Mouse (Mus musculus): Measurements from ENCODE around the gene Timeless. TPM values are rescaled to one million over a fixed set of nuclear protein-coding genes. Genes with fewer than 3 reads are reported as not detected.
"Not testable (repeated sequence)": the region's sequence is repeated elsewhere in the genome, so short reads cannot be mapped to it uniquely, and the experiment has no call there.

The Timeless gene
- polyA plus RNA-seq, 1 experiment from 2014 or later = 17.8 TPM

DNA sequence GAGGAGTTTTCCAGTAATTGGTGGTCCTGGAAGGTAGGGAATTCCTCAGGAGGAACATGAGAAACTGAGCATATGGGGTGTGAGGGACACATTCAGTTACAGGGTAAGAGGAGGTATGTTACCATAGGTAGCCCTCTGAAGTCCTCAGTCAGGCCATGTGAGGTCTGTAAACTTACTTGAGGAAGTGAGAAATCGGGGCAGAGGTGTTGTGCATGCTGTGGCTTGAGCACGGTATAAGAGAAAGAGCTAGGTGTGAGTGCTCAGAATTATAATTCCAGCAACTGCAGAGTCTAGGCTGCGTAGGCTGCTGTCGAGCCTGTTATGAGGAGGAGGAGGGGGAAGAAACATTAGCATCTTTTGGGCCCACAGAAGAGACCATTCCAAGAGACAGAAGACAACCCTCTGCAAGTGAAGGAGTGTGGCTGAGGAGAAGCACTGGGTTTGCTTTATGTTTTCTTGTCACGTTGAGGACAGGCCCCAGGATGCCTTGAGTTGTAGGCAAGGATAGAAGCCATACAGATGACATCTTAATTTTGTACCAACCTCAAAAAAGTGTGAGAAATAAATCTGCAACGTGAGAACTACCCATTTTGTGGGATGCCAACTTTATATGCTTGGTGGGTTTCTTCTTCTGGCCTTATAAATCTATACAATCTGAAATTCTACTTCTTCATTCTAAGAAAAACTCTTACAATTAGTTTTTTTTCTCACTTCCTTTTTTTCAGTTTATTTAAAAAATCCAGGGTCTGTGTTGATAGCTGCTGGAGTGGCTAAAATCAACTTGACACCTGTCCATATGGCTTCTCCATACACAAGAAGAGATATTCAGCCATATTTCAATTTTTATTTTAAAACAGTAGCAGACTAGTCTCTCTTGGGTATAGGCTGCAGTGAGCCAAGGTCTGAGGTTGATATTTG lies 31.8 kb downstream of the Timeless start:
- Histone ChIP-seq H3K36me3 (replicated peaks) (no peaks in the 10 kb centered on the region), H3K9ac (no peak overlapping the region), H3K4me3 (no peak overlapping the region), H3K4me2 (no peak overlapping the region), H3K4me1 (no peaks in the 10 kb centered on the region), H3K27ac (no peak overlapping the region), H3K9me3 (no peaks in the 10 kb centered on the region), H3K27me3 (replicated peaks) (no peaks in the 10 kb centered on the region)
- 82% methylated on average over 6 of the region's 6 CpGs for WGBS
- ATAC-seq (replicated peaks) = no peak

DNA sequence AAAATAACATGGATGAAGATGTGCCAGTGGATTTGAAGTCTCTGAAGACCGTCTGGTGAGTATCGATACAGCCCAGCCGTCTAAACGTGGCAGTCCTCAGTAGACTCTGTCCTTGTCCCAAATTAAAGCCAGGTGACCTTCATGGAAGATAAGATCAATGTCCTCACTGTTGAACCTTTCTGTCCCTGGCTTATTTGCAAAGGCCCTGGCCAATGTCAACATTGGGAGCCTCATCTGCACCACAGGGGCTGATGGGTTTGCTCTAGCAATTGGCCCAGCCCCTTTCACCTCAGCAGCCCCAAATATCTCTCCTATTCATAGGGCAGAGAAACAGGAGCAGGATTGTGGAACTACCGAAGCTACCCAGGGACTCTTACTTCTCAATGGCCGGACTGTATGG lies 36.5 kb downstream of the Timeless start, which contains the start of gene Apof:
Gene Apof, plus strand, starts transcription at position 301 of the 400 bp plus-strand sequence.
- Histone ChIP-seq H3K36me3 (replicated peaks) (no peaks in the 10 kb centered on the region), H3K9me3 (no peaks in the 10 kb centered on the region), H3K4me1 (peaks cover 5% of the 10 kb centered on the region), H3K27me3 (replicated peaks) (no peaks in the 10 kb centered on the region), H3K9ac (no peak within 1 kb of the TSS), H3K4me2 (no peak within 1 kb of the TSS), H3K4me3 (no peak within 1 kb of the TSS), H3K27ac (no peak within 1 kb of the TSS)
- WGBS = 89% methylated on average over 6 of the region's 6 CpGs
- ATAC-seq (replicated peaks) = no peak

- no peak overlapping the region for H3K9ac ChIP-seq
- no peak for ATAC-seq (replicated peaks)
- 92% methylated on average over 16 of the region's 16 CpGs for WGBS
- no peaks in the 10 kb centered on the region for H3K9me3 ChIP-seq
- H3K27ac ChIP-seq = no peak overlapping the region
- H3K4me1 ChIP-seq = peaks cover 5% of the 10 kb centered on the region
- peak overlapping the region; percentile 79; the same call in 1 of the 2 replicates for H3K4me2 ChIP-seq
- H3K36me3 ChIP-seq (replicated peaks) = no peaks in the 10 kb centered on the region
- no peaks in the 10 kb centered on the region for H3K27me3 ChIP-seq (replicated peaks)
- H3K4me3 ChIP-seq = 0 out of 2 replicates have a peak overlapping the region, but pooled peaks have one; percentile 85
These were observed 37.5 kb downstream of the Timeless start for GRCm38 (mm10) chr10:128269206-128269910.

DNA sequence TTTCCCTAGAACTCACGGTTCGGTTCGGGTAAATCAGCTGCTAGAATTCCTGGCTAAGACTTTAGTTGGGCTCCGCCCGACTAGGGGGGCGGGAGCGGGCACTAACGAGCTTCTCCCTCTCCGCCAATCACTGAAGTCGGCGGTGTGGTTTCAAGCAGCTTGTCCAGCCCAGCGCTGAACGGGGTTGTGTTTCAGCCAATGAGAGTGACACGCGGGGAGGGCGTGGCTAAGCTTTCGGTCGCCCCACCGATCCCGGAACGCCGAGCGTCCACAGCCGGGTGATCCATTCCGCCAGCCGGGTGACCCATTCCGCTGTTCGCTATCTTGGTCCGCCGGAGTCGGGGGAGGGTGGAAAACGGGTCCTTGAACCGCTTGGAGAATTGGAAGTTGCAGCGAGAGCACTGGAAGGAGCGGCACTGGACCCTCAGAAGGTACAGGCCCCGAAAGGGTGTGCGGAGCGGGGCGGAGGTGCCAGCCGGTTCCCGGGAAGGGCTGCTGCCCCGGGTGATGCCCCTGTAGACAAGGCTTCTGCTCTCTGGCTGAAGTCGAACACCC lies 38.5 kb downstream of the Timeless start, which contains the start of gene Stat2:
Gene Stat2, plus strand, starts transcription at position 273 of the 555 bp plus-strand sequence.
- peak; percentile 99 for ATAC-seq (replicated peaks)
- peaks cover 5% of the 10 kb centered on the region for H3K4me1 ChIP-seq
- peak within 1 kb of the TSS; percentile 85 for H3K4me3 ChIP-seq
- peak within 1 kb of the TSS; percentile 73 for H3K9ac ChIP-seq
- H3K36me3 ChIP-seq (replicated peaks) = no peaks in the 10 kb centered on the region
- under 1% methylated on average over 43 of the region's 43 CpGs for WGBS
- H3K27me3 ChIP-seq (replicated peaks) = no peaks in the 10 kb centered on the region
- peak within 1 kb of the TSS; percentile 85 for H3K27ac ChIP-seq
- H3K9me3 ChIP-seq = no peaks in the 10 kb centered on the region
- peak within 1 kb of the TSS; percentile 79 for H3K4me2 ChIP-seq

DNA sequence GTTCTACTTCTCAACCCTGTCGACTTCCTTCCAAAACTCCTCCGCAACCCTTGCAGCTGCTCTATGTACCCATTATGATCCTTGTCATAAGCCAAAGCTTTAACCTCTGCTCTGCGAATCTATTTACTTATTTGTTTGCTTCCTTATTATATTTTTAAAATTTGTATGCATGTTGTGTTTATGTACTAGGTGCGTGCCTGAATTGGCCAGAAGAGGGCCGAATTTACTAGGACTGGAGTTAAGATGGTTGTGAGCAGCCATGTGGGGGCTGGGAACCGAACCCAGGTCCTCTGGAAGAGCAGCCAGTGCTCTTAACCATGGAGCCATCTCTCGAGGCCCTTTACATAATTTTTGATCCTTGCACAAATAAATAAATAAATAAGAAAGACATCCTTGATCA lies 39.0 kb downstream of the Timeless start:
- WGBS = 44% methylated on average over 7 of the region's 7 CpGs
- Histone ChIP-seq H3K36me3 (replicated peaks) (no peaks in the 10 kb centered on the region), H3K27ac (peak overlapping the region; percentile 85), H3K9ac (peak overlapping the region; percentile 73), H3K27me3 (replicated peaks) (no peaks in the 10 kb centered on the region), H3K4me3 (peak overlapping the region; percentile 85), H3K9me3 (no peaks in the 10 kb centered on the region), H3K4me1 (peaks cover 5% of the 10 kb centered on the region), H3K4me2 (peak overlapping the region; percentile 79)
- no peak for ATAC-seq (replicated peaks)

GRCm38 (mm10) chr10:128271883-128272282 lies 40.0 kb downstream of the Timeless start:
- H3K9me3 ChIP-seq = no peaks in the 10 kb centered on the region
- no peak overlapping the region for H3K9ac ChIP-seq
- H3K4me2 ChIP-seq = no peak overlapping the region
- no peak overlapping the region for H3K4me3 ChIP-seq
- peaks cover 5% of the 10 kb centered on the region for H3K4me1 ChIP-seq
- WGBS = 65% methylated on average over 2 of the region's 2 CpGs
- no peak overlapping the region for H3K27ac ChIP-seq
- no peaks in the 10 kb centered on the region for H3K27me3 ChIP-seq (replicated peaks)
- ATAC-seq (replicated peaks) = no peak
- H3K36me3 ChIP-seq (replicated peaks) = 0 out of 2 replicates have a peak, but pooled peaks cover 3% of the 10 kb centered on the region

DNA sequence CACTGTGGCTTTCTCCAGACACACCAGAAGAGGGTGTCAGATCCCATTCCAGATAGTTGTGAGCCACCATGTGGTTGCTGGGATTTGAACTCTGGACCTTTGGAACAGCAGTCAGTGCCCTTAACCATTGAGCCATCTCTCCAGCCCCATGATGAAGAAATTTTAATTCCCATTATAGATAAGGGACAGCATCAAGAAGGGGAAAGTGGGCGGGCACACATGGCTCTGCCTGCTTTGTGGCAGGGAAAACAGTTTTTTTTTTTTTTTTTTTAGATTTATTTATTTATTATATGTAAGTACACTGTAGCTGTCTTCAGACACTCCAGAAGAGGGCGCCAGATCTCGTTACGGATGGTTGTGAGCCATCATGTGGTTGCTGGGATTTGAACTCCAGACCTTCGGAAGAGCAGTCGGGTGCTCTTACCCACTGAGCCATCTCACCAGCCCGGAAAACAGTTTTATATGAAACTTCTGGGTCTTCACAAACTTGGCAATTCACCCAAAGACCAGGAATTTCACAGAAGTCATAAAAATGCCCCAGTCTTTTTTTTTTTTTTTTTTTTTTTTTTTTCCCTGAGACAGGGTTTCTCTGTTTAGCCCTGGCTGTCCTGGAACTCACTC lies 41.1 kb downstream of the Timeless start:
- H3K4me2 ChIP-seq; H3K27ac ChIP-seq; H3K36me3 ChIP-seq (replicated peaks); H3K4me3 ChIP-seq; ATAC-seq (replicated peaks); H3K9ac ChIP-seq; H3K4me1 ChIP-seq; H3K27me3 ChIP-seq (replicated peaks); H3K9me3 ChIP-seq: not testable (repeated sequence)
- WGBS = 88% methylated on average over 7 of the region's 7 CpGs

- not testable (repeated sequence) for H3K9ac ChIP-seq; H3K27ac ChIP-seq; H3K9me3 ChIP-seq; H3K27me3 ChIP-seq (replicated peaks); H3K4me3 ChIP-seq; ATAC-seq (replicated peaks); H3K4me1 ChIP-seq; H3K4me2 ChIP-seq
- H3K36me3 ChIP-seq (replicated peaks) = peaks cover 16% of the 10 kb centered on the region; the same call in 1 of the 2 replicates
- WGBS = 100% methylated on average over 1 of the region's 1 CpGs
These were observed 43.5 kb downstream of the Timeless start for GRCm38 (mm10) chr10:128275374-128275773.

DNA sequence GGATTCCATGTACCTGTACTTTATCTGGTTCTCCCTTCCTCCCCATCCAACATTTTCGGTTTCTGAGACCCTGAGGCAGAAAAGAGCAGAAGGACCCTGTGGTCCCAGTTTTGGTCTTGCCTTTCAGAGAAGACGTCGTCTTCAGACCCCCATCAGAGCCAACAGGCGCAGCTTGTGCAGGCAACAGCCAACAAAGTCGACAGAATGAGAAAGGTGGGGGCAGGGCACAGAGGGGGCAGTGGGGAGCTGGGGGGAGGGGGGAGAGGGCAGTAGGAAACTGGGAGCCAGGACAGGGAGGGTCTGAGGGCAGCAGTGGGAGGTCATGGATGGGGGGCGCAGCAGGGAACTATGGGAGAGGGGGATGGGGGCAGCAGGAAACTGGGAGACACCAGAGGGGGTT lies 46.3 kb downstream of the Timeless start:
- no peaks in the 10 kb centered on the region for H3K27me3 ChIP-seq (replicated peaks)
- H3K4me2 ChIP-seq = no peak overlapping the region
- H3K9me3 ChIP-seq = no peaks in the 10 kb centered on the region
- no peak overlapping the region for H3K9ac ChIP-seq
- WGBS = 53% methylated on average over 5 of the region's 6 CpGs
- H3K27ac ChIP-seq = no peak overlapping the region
- peaks cover 33% of the 10 kb centered on the region; the same call in 1 of the 2 replicates for H3K36me3 ChIP-seq (replicated peaks)
- H3K4me1 ChIP-seq = no peaks in the 10 kb centered on the region
- ATAC-seq (replicated peaks) = no peak
- no peak overlapping the region for H3K4me3 ChIP-seq

DNA sequence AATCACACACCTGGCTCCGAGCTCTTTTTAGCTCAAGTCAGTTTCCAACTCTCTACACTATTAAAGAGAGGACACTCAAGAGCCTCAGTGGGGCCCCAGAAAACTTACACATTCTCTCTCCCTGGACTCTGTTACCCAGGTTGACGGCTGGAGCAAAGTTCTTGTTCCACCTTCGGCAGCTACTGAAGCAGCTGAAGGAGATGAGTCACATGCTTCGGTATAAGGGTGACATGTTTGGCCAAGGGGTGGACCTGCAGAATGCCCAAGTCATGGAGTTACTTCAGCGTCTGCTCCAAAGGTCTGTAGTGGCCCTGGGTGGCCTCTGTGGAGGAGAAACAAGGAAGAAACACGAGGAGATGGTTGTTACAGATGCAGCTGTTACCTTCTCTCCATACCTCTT lies 49.1 kb downstream of the Timeless start:
- Histone ChIP-seq H3K9ac (no peak overlapping the region), H3K27me3 (replicated peaks) (no peaks in the 10 kb centered on the region), H3K9me3 (no peaks in the 10 kb centered on the region), H3K4me1 (no peaks in the 10 kb centered on the region), H3K4me2 (no peak overlapping the region), H3K27ac (no peak overlapping the region), H3K36me3 (replicated peaks) (peaks cover 40% of the 10 kb centered on the region; the same call in 1 of the 2 replicates), H3K4me3 (no peak overlapping the region)
- 89% methylated on average over 6 of the region's 6 CpGs for WGBS
- no peak for ATAC-seq (replicated peaks)

DNA sequence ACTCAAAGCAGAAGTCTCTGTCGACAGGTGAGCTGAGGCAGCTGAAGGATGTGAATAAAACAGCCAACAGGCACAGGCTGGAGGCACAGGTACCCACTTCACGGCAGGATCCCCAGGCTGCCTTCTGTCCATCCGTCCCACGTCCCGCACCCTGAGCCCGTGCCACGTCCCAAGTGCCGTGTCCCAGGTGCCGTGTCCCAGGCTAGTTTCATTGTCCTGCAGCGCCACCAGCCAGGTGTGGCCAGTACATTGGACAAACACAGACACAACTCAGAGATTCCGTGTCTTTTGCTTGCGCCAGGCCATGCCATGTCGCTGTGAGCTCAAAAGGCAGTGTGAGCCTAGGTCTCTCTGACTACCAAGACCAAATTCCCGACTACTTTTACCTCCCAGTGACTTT lies 49.8 kb downstream of the Timeless start:
- H3K27ac ChIP-seq = no peak overlapping the region
- ATAC-seq (replicated peaks) = no peak
- H3K36me3 ChIP-seq (replicated peaks) = peaks cover 42% of the 10 kb centered on the region; the same call in 1 of the 2 replicates
- no peak overlapping the region for H3K9ac ChIP-seq
- H3K4me1 ChIP-seq = no peaks in the 10 kb centered on the region
- H3K4me3 ChIP-seq = no peak overlapping the region
- 93% methylated on average over 14 of the region's 14 CpGs for WGBS
- no peaks in the 10 kb centered on the region for H3K27me3 ChIP-seq (replicated peaks)
- no peaks in the 10 kb centered on the region for H3K9me3 ChIP-seq
- no peak overlapping the region for H3K4me2 ChIP-seq

All from midbrain, embryonic 15.5 days (tissue).